Mouse (Mus musculus) left cerebral cortex, postnatal 36 days (tissue): ENCODE measurements around the gene Gm4981. TPM values are rescaled to one million over a fixed set of nuclear protein-coding genes. Genes with fewer than 3 reads are reported as not detected.
"Not testable (repeated sequence)": the region's sequence is repeated elsewhere in the genome, so short reads cannot be mapped to it uniquely, and the experiment has no call there.

Experiments
- DNase-seq, 2 experiments: peaks; one replicate each; pipeline ENCODE4 v3.0.0; 2021 to 2022; ENCODE audit warnings: low spot score in 2 of 2, mixed read lengths in 1 of 2
- intact Hi-C: fragments of 180-260 bp; cut with DNase I; formaldehyde crosslinking; loops from one replicate; pipeline ENCODE4 v1.15.1; 2025
- total RNA-seq, 2 experiments: library from RNA; stranded (reverse); gene quantifications; 2 replicates each; pipeline ENCODE4 v1.2.3; 2021

Gm4981 gene
- total RNA-seq: not detected

- intact Hi-C loops: no loop called here
- DNase-seq: no peak
Measured at GRCm38 (mm10) chr10:58236613-58237012, at the start of gene Gm4981. Gm4981 (minus strand) TSS chr10:58236701.

- intact Hi-C loops: no loop called here
- no peak for DNase-seq
Measured at GRCm38 (mm10) chr10:58282238-58282637, 45.7 kb upstream of the Gm4981 start.

GRCm38 (mm10) chr10:58258466-58258865 is 22.0 kb upstream of the Gm4981 start:
- no peak for DNase-seq
- intact Hi-C loops: loop anchor here (10.0 kb wide), 1 partner anchor 514 kb away; no protein-coding TSS in a partner anchor

DNA sequence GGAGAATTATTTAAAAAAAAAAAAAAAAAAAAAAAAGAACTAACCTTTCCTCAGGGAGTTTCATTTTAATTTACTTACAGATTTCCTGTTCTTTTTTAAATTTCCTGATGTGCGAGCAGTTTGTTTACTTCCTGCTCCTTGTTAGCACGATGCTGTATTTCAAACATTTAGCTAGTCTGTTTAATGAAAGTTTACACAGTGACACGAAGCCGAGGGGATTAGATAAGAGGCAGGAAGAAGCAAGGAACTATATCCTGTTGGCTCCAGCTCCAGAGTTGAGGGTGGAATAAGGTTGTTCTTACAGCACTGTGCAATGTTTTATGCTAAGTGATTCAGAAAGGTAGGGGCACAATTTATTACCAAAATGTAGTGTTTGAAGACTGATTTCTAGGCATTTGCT is 19.5 kb upstream of the Gm4981 start:
- DNase-seq: no peak
- intact Hi-C loops: loop anchor here (10.0 kb wide), 1 partner anchor 511 kb away; no protein-coding TSS in a partner anchor

DNA sequence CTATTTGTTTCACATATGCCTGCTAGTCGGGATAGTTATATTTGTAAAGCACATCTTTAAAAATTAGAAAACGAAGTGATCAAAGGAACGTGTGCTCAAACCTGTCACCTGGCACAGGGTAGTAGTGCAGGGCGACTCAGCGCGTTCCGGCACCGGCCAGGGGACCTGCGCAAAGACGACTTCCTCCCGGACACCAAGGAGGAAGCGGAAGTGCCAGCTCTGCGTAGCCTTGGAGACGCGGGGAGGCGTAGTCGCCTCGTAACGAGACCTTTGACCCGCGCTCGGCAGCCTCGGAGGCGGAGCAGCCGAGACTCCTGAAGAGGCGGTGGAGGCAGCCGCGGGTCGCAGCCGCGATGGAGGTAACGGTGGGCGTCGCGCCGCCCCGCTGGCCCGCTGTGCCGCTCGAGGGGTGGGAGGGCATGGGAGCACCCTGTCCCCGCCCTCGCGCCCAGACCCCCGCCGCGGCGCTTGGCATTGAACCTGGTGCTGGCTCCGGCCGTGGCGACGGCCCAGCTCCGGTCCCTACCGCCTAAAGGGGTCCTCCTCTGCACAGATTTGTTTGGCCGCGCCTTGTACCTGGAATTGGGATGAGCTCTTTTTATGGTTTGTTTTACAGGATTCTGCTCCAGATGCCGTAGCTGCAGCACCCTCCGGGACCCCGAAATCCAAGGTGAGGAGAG is 18.9 kb upstream of the Gm4981 start, which contains the start of gene Gcc2:
Gene Gcc2 (plus strand): TSS at position 285 of the 680 bp plus-strand sequence.
- intact Hi-C loops: loop anchor here (10.0 kb wide), 1 partner anchor 511 kb away; no protein-coding TSS in a partner anchor
- DNase-seq: peak; percentile 91 to 94

DNA sequence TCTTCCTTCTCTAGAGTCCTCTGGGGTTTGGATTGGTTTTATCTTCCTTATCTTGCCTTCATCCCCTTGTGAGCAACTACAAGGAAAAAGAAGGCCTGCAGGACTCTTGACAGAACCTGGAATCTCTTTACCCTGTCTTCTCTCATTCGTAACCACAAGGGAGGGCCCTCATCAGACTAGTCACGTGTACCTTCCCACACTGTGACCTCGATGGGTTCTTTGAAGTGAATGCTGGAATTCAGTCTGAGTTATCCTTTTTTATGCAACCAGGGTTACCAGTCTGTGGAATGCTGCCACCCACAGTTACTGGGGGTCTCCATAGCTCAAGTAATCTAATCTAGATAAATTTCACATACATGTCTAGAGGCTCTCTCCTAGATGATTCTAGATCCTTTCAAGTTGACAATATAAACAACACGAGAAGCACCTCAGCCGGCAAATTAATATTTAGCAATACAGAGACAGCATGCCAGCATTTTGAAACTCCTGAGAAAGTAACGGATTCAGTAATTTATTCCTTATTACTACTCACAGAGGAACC is 18.2 kb upstream of the Gm4981 start:
- intact Hi-C loops: loop anchor here (10.0 kb wide), 1 partner anchor 510 kb away; no protein-coding TSS in a partner anchor
- DNase-seq: no peak

DNA sequence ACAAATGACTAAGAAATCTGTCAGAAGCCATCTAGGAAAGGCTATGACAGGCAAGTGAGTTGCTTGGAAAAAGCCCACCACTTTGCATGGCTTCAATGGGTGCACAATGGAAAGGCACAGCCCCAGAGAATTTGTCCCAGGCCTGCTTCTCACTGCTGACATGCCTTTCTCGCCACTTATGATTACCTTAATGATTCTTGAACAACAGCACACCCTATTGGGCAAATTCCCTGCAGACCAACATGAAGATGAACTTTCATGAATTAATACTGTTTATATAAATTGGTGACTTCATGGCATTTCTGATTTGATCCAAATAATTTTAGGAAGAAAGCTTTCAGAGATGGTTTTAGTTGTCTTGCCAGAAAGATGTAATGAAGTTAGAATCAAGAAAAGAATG is 13.0 kb upstream of the Gm4981 start:
- DNase-seq: no peak
- intact Hi-C loops: no loop called here

- intact Hi-C loops: not testable (repeated sequence)
Measured at GRCm38 (mm10) chr10:58238984-58239740, 2.7 kb upstream of the Gm4981 start.

GRCm38 (mm10) chr10:58234985-58235384 is 1.5 kb downstream of the Gm4981 start:
- intact Hi-C loops, DNase-seq: not testable (repeated sequence)

More at GRCm38 (mm10) chr10:58238984-58239740, 2.7 kb upstream of the Gm4981 start:
- peak; percentile 46 to 67 for DNase-seq

- DNase-seq, intact Hi-C loops: not testable (repeated sequence)
Measured at GRCm38 (mm10) chr10:58233740-58234121, 2.8 kb downstream of the Gm4981 start.

DNA sequence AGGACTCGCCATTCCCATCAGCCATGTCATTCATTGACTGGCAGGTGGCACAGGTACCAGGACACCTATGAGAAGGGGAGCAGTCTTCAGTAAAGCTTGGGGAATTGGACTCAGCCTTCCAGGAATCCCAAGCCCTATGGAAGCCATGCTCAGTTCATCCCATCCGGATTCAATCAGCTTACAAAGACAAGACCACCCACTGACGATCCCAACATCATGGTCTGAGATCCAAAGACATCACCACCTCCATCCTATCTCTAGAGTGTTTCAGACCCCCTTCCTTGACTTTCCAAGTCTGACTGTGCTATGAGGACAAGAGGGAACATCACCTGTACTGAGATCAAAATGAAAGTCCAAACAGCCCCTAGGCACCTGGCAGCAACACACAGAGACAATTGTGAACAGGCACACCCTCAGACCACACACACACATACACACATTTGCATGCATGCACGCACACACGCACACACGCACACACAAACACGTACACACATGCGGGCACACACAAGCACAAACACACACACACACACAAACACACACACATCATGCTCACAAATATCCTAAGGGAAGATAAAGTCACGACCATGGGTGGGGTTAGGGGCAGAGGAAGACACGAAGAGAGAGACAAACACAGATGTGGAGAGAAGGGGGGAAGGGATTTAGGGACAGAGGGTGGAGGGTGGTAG is 3.3 kb downstream of the Gm4981 start:
- DNase-seq, intact Hi-C loops: not testable (repeated sequence)

DNA sequence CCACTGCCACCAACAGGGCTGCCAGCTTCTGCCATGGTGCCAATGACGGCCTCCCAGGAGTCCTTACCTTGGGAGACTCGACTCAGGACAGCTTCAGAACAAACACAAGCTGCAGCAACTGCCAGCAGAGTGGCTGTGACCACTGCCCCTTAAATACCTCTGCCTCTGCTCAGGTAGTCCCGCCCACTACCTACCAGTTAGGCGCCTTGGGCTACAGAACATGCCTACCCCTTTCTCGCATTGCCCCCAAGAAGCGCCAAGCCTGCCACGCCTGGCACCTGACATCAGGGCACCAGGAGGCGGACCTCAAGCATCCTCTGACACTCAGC is 3.9 kb downstream of the Gm4981 start, which contains the start of gene Duxf3:
Gene Duxf3 (minus strand): TSS at position 35 of the 329 bp plus-strand sequence.
- intact Hi-C loops, DNase-seq: not testable (repeated sequence)

GRCm38 (mm10) chr10:58231779-58232640 is 4.5 kb downstream of the Gm4981 start:
- intact Hi-C loops: not testable (repeated sequence)
- peak; percentile 75 to 76 for DNase-seq

DNA sequence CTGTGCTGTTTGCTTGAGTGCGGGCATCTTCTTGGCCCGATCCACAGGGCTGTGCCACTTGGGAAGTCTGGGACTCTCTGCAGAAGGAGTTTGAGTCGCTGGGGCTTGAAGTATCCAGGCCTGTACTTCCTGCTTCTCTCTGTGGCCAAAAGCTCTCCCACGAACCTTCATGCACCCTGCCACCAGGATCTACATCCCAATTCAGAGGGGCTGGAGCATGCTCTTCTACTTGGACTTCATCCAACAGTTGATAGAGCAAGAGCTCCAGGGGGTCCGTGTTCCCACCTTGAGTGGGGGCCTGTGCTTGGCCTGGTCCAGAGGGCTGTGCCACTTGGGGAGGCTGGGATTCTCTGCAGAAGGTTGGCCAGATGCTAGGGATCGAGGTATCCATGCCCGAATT is 5.4 kb downstream of the Gm4981 start:
- DNase-seq, intact Hi-C loops: not testable (repeated sequence)

DNA sequence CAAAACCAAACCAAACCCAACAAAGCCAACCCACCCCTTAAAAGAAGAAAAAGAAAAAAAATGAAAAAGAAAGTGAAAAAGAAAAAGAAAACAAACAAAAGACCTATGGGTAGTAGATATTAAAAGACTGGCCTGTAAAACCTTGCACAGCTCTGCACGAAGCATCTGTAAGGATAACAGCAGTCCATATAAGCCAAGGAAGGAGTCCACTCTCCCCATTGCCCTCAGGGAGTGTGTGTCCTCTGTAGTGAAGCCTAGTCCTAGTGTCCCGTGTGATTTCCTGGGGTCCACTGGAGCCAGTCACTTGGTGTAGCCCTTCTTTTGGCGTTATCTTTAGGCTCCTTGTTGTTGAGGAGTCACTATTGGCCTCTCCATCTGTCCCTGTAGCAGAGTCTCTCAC is 6.5 kb downstream of the Gm4981 start:
- intact Hi-C loops, DNase-seq: not testable (repeated sequence)

DNA sequence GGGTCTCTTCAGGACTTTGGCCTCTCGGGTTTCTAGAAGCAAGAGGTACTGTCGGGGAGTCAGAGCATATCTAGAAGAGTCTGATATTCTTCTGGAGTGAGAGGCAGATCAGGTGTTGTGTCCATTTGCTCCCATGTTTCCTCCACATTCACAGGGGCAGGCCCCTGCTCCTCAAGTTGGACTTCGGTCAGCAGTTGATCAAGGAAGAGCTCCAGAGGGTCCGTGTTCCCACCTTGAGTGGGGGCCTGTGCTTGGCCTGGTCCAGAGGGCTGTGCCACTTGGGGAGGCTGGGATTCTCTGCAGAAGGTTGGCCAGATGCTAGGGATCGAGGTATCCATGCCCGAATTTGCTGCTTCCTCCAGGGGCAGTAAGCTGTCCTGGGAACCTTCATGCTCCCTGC is 8.7 kb downstream of the Gm4981 start:
- intact Hi-C loops, DNase-seq: not testable (repeated sequence)

DNA sequence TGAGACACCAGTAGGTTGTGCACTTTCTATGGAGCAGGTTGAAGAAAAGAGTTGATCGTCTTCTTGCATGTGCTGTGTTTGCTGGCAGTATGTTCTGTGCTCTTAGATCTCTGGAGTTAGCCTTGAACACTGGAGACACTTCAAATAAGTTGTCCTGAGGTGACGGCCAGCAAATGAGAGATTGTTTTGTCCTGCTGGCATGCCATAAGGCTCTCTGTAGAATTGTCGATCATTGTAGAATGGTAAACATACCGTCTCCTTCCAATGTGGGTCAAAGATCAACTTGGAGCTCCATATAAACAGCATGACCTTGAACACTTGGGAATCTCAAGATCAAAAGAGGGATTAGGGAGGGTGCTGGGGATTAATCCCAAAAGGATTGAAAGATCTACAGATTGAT is 10.1 kb downstream of the Gm4981 start:
- intact Hi-C loops, DNase-seq: not testable (repeated sequence)

- intact Hi-C loops: not testable (repeated sequence)
Measured at GRCm38 (mm10) chr10:58224827-58225785, 11.4 kb downstream of the Gm4981 start, which contains the start of gene AW822073. AW822073 (minus strand) TSS chr10:58224930.

More at GRCm38 (mm10) chr10:58224827-58225785, 11.4 kb downstream of the Gm4981 start, which contains the start of gene AW822073:
- DNase-seq: not testable (repeated sequence)
